ENCODE assay signal across 21 mouse cellular contexts in the genomic region with DNA sequence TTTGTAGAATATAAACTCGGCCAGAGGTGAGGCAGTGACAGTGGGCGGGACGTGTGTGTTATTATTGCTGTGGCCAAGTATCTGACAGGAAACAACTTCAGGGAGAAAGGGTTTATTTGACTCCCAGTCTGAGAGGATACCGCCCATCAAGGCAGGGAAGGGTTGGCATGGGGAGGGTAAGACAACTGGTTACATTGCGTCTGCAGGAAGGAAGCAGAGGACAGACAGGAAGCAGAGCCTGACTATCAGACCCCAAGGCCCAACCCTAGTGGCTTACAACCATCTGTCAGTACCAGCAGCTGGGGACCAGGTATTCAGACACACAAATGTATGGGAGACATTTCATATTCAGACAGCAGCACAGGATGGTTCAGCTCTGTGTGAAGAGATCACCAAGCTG.
DNase-seq lines count a peak whose midpoint lies in the region; ATAC-seq lines count a peak whose summit lies in the region.
"Had no signal": no experiment of that assay in that cellular context is flagged by ENCODE, and none has a peak within 500 bp of the region (broad histone marks: within the 10 kb centered on the region; RNA-seq: fewer than 3 reads in every experiment).

No protein-coding gene starts in this region.

- ATAC-seq in hematopoietic stem cell, adult 5-6 weeks (replicated peaks in 1 of 2; ENCODE audit: insufficient read depth in 1 of 2, low FRiP score in 2 of 2, low TSS enrichment in 1 of 2, low read depth in 1 of 2, poor library complexity in 2 of 2, severe bottlenecking in 2 of 2) = peak; percentile 55
- ATAC-seq: forebrain, embryonic 15.5 days; Patski had no signal

- intact Hi-C loops in heart, postnatal 14 days (cut with DNase I) = no loop called here
- intact Hi-C loops in gastrocnemius, postnatal 14 days (cut with DNase I; ENCODE audit: low total_unique reads) = no loop called here

- DNase-seq in heart, adult 11 months = peak; percentile 57
- no peak for DNase-seq in heart, postnatal 14 days
- peak; percentile 11 for DNase-seq in thymus, postnatal 0 days (ENCODE audit: low spot score)
- no peak for DNase-seq in thymus, postnatal 36 days
- DNase-seq in gastrocnemius, postnatal 14 days = no peak
- DNase-seq in adrenal gland, adult (ENCODE audit: inconsistent age in 2 of 2, low spot score in 1 of 2) = no peak
- DNase-seq: adrenal gland, adult 2 months; adrenal gland, postnatal 14 days; B cell, adult 2 months; cerebellum, adult 11 months; cerebellum, adult 2 months; cerebellum, adult 9-11 months; cerebellum, postnatal 25 days; embryo, embryonic 11 days; gastrocnemius, postnatal 10 days; heart, adult 18-20 months; heart, postnatal 10 days; heart, postnatal 4 days had no signal

Comparison
In these comparisons a context has a peak if more than half of its experiments do, and no peak if none do; other contexts are left out.
1. DNase-seq: peak in heart, adult 11 months (single experiment) and thymus, postnatal 0 days (single experiment); none in heart, postnatal 14 days (0 of 2), thymus, postnatal 36 days (0 of 2), gastrocnemius, postnatal 14 days (single experiment) and adrenal gland, adult (0 of 2).